Mouse (Mus musculus) embryonic facial prominence, embryonic 14.5 days (tissue): ENCODE measurements around the gene Pik3r5. TPM values are rescaled to one million over a fixed set of nuclear protein-coding genes. Genes with fewer than 3 reads are reported as not detected.

Experiments used
- ATAC-seq: fragments of 200-750 bp; cut with Nextera tagmentation; 2 replicates; pipeline ENCODE4 v1.8.0; 2017; ENCODE audit warnings: low read depth, moderate number of reproducible peaks, moderate TSS enrichment
- DNase-seq: peaks from one replicate; pipeline ENCODE4 v3.0.0-alpha.2; 2015; ENCODE audit warnings: low spot score
- H3K27ac ChIP-seq: fragments of 300-500 bp; sonication (generic); replicated peaks from 2 replicates; pipeline ENCODE4 v1.5.1; 2014; ENCODE audit warnings: low read depth, mild to moderate bottlenecking, low read length, moderate library complexity
- H3K27me3 ChIP-seq: fragments of 300-500 bp; sonication (generic); replicated peaks from 2 replicates; pipeline ENCODE4 v1.6.1; 2014; ENCODE audit warnings: low read length; ENCODE audit not compliant: control insufficient read depth, insufficient read depth
- H3K36me3 ChIP-seq: fragments of 300-500 bp; sonication (generic); 2 replicates; pipeline ENCODE4 v1.6.1; 2014; ENCODE audit warnings: low read length, mixed read lengths; ENCODE audit not compliant: control insufficient read depth, insufficient read depth
- H3K4me1 ChIP-seq: fragments of 300-500 bp; sonication (generic); 2 replicates; pipeline ENCODE4 v1.6.1; 2014; ENCODE audit warnings: antibody characterized with exemption, low read length; ENCODE audit not compliant: control insufficient read depth, insufficient read depth
- H3K4me2 ChIP-seq: fragments of 300-500 bp; sonication (generic); 2 replicates; pipeline ENCODE4 v1.6.1; 2014; ENCODE audit warnings: low read depth, mild to moderate bottlenecking, low read length, moderate library complexity, mixed read lengths
- H3K4me3 ChIP-seq: fragments of 300-500 bp; sonication (generic); 2 replicates; pipeline ENCODE4 v1.5.1; 2014; ENCODE audit warnings: low read depth, mild to moderate bottlenecking, low read length
- H3K9ac ChIP-seq: fragments of 300-500 bp; sonication (generic); 2 replicates; pipeline ENCODE4 v1.6.1; 2014; ENCODE audit warnings: low read depth, mild to moderate bottlenecking, low read length, moderate library complexity, mixed read lengths
- H3K9me3 ChIP-seq: fragments of 300-500 bp; sonication (generic); 2 replicates; pipeline ENCODE4 v1.6.1; 2016; ENCODE audit warnings: low read length; ENCODE audit not compliant: control insufficient read depth
- WGBS: fragments of 180-500 bp; shearing (Covaris S2); extraction: QIAGEN DNeasy Blood & Tissue Kit; methylation state at CpG from one replicate; pipeline ENCODE4 v1.1.7; 2014; 5-methylcytosine and 5-hydroxymethylcytosine counted together
- polyA plus RNA-seq: library from polyadenylated mRNA; unstranded; fragments of >200 nt; fragmentation: Nextera tagmentation; extraction: Ambion mirVana; gene quantifications from 2 replicates; pipeline ENCODE4 v1.2.1, GENCODE M21; 2014

The Pik3r5 gene
- polyA plus RNA-seq, 1 experiment from 2014 or later: 1.1 TPM

DNA sequence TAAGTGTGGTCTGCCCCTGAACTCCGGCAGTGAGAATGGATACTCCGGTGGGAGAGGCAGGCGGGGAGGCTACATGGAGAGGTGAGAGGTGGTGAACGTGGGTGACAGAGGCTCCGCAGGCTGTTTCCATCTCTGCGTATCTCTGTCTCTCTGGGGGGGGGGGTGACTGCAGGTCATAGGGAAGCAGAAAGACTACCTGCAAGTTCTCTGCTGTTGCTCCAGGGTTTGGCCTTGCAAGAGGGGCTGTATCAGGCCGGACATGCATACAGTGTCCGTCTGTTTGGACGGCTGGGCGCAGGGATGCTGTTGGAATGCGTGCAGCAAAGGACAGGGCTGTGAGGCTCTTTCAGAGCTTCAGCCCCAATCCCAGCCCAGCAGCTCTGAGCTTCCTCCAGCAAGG is 73.0 kb downstream of the Pik3r5 start:
- no peaks in the 10 kb centered on the region for H3K9me3 ChIP-seq
- H3K9ac ChIP-seq: no peak overlapping the region
- H3K27me3 ChIP-seq: no peaks in the 10 kb centered on the region
- H3K36me3 ChIP-seq: no peaks in the 10 kb centered on the region
- H3K4me1 ChIP-seq: no peaks in the 10 kb centered on the region
- whole genome bisulfite sequencing: 64% methylated on average over 11 of the region's 11 CpGs
- H3K4me2 ChIP-seq: no peak overlapping the region
- H3K4me3 ChIP-seq: no peak overlapping the region
- H3K27ac ChIP-seq: no peak overlapping the region
- DNase-seq: no peak
- ATAC-seq: no peak

DNA sequence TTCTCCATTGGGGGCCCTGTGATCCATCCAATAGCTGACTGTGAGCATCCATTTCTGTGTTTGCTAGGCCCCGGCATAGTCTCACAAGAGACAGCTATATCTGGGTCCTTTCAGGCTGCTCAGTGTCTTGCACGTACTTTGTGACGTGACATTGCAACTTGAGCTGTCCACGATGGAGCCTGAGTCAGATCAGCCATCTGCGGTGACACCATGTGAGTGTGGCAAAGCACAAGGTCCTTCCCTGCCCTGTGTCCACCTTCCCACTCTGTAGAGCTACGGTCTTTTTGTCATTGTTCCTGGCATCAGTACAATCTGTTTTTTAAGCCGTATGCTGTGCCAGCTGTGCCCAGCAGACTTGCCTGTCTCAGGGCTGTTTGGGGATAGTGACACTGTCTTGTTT is 75.3 kb downstream of the Pik3r5 start:
- Histone ChIP-seq H3K4me1 (no peaks in the 10 kb centered on the region), H3K36me3 (no peaks in the 10 kb centered on the region), H3K9me3 (no peaks in the 10 kb centered on the region), H3K4me3 (no peak overlapping the region), H3K4me2 (no peak overlapping the region), H3K27me3 (no peaks in the 10 kb centered on the region), H3K9ac (no peak overlapping the region), H3K27ac (no peak overlapping the region)
- WGBS: 89% methylated on average over 7 of the region's 7 CpGs
- no peak for DNase-seq
- ATAC-seq: no peak

DNA sequence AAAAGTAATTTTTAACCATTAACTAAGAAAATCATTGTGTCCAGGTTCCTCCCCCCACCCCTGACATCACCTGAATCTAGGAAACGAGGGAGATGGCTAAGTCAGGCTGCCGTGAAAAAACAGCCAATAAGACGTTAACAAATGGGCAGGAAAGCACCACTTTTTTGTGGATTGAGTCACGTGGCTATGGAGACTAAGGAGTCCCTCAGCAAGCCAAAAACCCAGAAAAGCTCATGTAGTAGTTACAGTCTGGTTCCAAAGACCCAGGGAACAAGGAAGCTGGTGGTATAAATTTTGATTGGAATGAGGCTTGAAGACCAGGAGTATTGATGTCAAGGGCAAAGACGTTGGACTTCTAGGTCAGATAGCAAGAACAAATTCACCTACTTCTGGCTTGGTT is 76.7 kb downstream of the Pik3r5 start:
- Histone ChIP-seq H3K9me3 (no peaks in the 10 kb centered on the region), H3K27me3 (no peaks in the 10 kb centered on the region), H3K4me3 (no peak overlapping the region), H3K9ac (no peak overlapping the region), H3K4me1 (no peaks in the 10 kb centered on the region), H3K36me3 (no peaks in the 10 kb centered on the region), H3K27ac (no peak overlapping the region), H3K4me2 (no peak overlapping the region)
- ATAC-seq (no peak), DNase-seq (no peak)
- 63% methylated on average over 5 of the region's 5 CpGs for WGBS

DNA sequence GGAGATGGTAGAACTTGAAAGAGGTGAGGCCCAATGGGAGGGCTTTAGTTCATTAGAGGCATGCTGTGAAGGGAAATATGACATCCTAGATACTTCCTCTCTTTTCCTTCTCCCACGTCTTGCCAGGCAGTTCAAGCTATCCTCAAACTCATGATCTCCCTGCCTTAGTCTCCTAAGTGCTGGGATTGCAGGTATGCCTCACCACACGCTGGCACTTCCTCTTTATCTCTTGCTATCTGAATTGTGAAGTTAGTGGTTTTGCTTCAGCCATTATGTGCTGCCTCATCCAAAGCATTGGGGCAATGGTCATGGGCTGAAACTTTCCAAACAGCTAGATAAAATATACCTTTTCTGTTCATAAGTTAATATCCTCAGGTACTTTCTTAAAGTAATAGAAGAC is 77.3 kb downstream of the Pik3r5 start:
- H3K36me3 ChIP-seq: no peaks in the 10 kb centered on the region

DNA sequence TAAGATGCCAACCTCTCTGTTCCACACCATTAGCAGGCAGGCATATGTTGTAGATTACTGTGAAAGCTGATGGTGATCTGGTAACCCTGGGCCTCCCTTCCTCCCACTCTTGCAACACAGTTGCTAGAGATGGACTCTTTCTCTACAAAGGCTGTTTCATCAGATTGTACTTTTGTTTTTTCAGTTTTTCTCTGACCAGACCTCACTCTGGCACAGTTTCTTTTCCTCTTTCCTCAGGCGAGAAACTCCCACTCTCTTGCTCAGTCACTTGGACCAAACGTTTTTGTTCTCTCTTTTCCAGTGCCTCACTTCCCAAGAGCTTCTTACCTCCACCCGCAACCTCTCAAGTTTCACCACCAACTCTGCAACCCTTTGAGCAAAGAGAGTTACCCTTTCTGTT is 82.0 kb downstream of the Pik3r5 start:
- ATAC-seq (no peak), DNase-seq (no peak)
- Histone ChIP-seq H3K27me3 (no peaks in the 10 kb centered on the region), H3K9me3 (peaks cover 5% of the 10 kb centered on the region; the same call in 1 of the 2 replicates), H3K9ac (no peak overlapping the region), H3K36me3 (no peaks in the 10 kb centered on the region), H3K4me3 (no peak overlapping the region), H3K27ac (no peak overlapping the region), H3K4me1 (no peaks in the 10 kb centered on the region), H3K4me2 (no peak overlapping the region)
- WGBS: 25% methylated on average over 3 of the region's 3 CpGs

More for the DNA sequence above, 77.3 kb downstream of the Pik3r5 start:
- Histone ChIP-seq H3K27ac (no peak overlapping the region), H3K9ac (no peak overlapping the region), H3K4me1 (no peaks in the 10 kb centered on the region), H3K4me2 (no peak overlapping the region), H3K9me3 (no peaks in the 10 kb centered on the region), H3K27me3 (no peaks in the 10 kb centered on the region), H3K4me3 (no peak overlapping the region)
- DNase-seq (no peak), ATAC-seq (no peak)
- 64% methylated on average over 2 of the region's 2 CpGs for WGBS

DNA sequence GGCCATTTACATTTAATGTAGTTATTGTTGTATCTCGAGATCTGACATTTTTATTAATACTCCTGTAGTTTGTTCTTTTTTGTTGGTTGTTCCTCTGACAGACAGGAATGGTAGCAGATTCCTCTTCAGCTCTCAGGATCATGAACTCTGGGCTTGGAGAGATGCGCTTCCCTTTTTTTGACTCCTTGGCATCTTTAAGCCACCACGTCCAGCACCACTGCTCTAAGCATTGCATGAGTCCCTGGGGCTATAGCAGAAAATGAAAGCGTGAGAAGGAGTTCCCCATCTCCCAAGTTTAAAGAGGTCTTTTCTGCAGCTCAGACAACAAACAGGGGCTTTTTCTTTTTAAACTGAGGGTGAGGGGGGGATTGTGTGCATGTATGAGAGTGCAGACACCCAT is 87.4 kb downstream of the Pik3r5 start:
- Histone ChIP-seq H3K27me3 (no peaks in the 10 kb centered on the region), H3K9ac (no peak overlapping the region), H3K9me3 (peaks cover 11% of the 10 kb centered on the region; the same call in 1 of the 2 replicates), H3K4me3 (no peak overlapping the region), H3K27ac (no peak overlapping the region), H3K36me3 (no peaks in the 10 kb centered on the region), H3K4me2 (no peak overlapping the region), H3K4me1 (no peaks in the 10 kb centered on the region)
- no peak for ATAC-seq
- no peak for DNase-seq
- WGBS: 92% methylated on average over 4 of the region's 4 CpGs

DNA sequence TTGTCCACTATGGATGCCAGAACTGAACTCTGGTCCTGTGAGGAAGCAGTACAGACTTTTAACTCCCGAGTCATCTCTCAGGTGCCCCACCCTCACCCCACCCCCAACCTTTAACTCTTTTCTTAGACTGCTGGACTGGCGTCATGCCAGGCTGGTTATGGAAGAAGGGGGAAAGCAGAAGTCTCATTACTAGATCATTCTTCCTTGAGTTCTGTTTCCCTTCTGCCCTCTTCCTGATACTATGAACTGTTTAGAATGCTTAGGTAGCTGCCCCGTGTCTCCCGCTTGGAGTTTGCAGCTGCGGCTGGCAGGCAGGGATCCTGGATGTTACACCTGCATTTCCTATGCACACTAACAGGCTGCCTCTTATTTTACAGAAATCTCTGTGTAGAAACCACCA is 87.9 kb downstream of the Pik3r5 start:
- H3K27me3 ChIP-seq: no peaks in the 10 kb centered on the region
- no peaks in the 10 kb centered on the region for H3K4me1 ChIP-seq
- DNase-seq (no peak), ATAC-seq (no peak)
- no peak overlapping the region for H3K27ac ChIP-seq
- no peaks in the 10 kb centered on the region for H3K36me3 ChIP-seq
- no peak overlapping the region for H3K9ac ChIP-seq
- 88% methylated on average over 5 of the region's 5 CpGs for WGBS
- peaks cover 11% of the 10 kb centered on the region; the same call in 1 of the 2 replicates for H3K9me3 ChIP-seq
- no peak overlapping the region for H3K4me2 ChIP-seq
- no peak overlapping the region for H3K4me3 ChIP-seq

DNA sequence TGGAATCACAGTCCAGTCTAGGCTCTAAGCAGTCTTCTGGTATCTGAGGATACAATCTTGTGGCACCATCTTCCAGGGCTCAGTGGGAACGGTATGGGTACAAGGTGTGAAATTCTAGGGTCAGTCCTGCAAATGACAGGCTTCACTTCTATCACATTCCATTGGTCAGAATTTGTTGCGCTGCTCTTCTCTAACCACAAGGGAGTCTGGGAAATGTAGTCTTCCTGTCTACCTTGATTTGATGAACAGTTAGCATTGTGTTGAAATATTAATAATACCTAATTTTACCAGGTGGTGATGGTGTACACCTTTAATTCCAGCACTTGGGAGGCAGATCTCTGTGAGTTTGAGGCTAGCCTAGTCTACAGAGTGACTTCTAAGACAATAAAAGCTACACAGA is 88.5 kb downstream of the Pik3r5 start:
- ATAC-seq (no peak), DNase-seq (no peak)
- Histone ChIP-seq H3K4me3 (no peak overlapping the region), H3K27ac (no peak overlapping the region), H3K4me2 (no peak overlapping the region), H3K27me3 (no peaks in the 10 kb centered on the region), H3K9me3 (peaks cover 11% of the 10 kb centered on the region; the same call in 1 of the 2 replicates), H3K4me1 (no peaks in the 10 kb centered on the region), H3K9ac (no peak overlapping the region), H3K36me3 (no peaks in the 10 kb centered on the region)
- WGBS: 83% methylated on average over 2 of the region's 2 CpGs

DNA sequence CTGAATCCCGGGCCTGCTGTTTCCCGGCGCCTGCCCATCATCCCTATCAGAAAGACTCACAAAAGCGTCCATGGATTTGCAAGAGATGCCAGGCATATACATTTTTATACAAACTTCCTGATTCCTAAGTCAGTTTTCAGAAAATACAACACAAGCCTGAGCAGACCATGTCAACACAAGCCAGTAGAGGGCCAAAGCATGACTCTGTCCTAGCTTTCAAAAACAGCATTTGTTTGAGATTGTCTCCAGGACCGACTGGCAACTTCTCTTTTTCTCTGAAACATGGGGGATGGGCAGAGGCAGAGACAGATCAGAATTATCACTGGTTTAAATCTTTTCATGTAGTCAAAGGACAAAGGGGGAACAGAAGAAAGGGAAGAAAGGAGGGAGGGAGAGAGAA is 89.4 kb downstream of the Pik3r5 start:
- no peaks in the 10 kb centered on the region for H3K4me1 ChIP-seq
- no peak for ATAC-seq
- DNase-seq: no peak
- no peak overlapping the region for H3K4me3 ChIP-seq
- H3K9ac ChIP-seq: no peak overlapping the region
- no peaks in the 10 kb centered on the region for H3K36me3 ChIP-seq
- peaks cover 11% of the 10 kb centered on the region; the same call in 1 of the 2 replicates for H3K9me3 ChIP-seq
- H3K4me2 ChIP-seq: no peak overlapping the region
- H3K27me3 ChIP-seq: no peaks in the 10 kb centered on the region
- 87% methylated on average over 5 of the region's 5 CpGs for WGBS
- no peak overlapping the region for H3K27ac ChIP-seq
